Mouse (Mus musculus) hindbrain, embryonic 14.5 days (tissue): ENCODE results near the gene Dmpk. TPM values are rescaled to one million over a fixed set of nuclear protein-coding genes. Genes with fewer than 3 reads are reported as not detected.

Experiments
- ATAC-seq: fragments of 200-750 bp; cut with Nextera tagmentation; 2 replicates; pipeline ENCODE4 v1.8.0; 2017; ENCODE audit warnings: moderate number of reproducible peaks, mild to moderate bottlenecking, moderate TSS enrichment, moderate library complexity; ENCODE audit not compliant: low FRiP score
- DNase-seq: peaks from one replicate; pipeline ENCODE4 v3.0.0-alpha.2; 2015; ENCODE audit warnings: low spot score
- H3K27ac ChIP-seq: fragments of 300-500 bp; sonication (generic); 2 replicates; pipeline ENCODE4 v1.5.1; 2014; ENCODE audit warnings: mild to moderate bottlenecking, moderate library complexity
- H3K27me3 ChIP-seq: fragments of 300-500 bp; sonication (generic); 2 replicates; pipeline ENCODE4 v1.6.1; 2014; ENCODE audit warnings: mild to moderate bottlenecking, low read length, mixed read lengths; ENCODE audit not compliant: control insufficient read depth, insufficient read depth
- H3K36me3 ChIP-seq: fragments of 300-500 bp; sonication (generic); replicated peaks from 2 replicates; pipeline ENCODE4 v1.6.1; 2014; ENCODE audit not compliant: control insufficient read depth, insufficient read depth
- H3K4me1 ChIP-seq: fragments of 300-500 bp; sonication (generic); replicated peaks from 2 replicates; pipeline ENCODE4 v1.6.1; 2014; ENCODE audit warnings: antibody characterized with exemption, low read length, mixed read lengths; ENCODE audit not compliant: control insufficient read depth, insufficient read depth
- H3K4me2 ChIP-seq: fragments of 300-500 bp; sonication (generic); replicated peaks from 2 replicates; pipeline ENCODE4 v1.6.1; 2014; ENCODE audit warnings: mild to moderate bottlenecking, moderate library complexity
- H3K4me3 ChIP-seq: fragments of 300-500 bp; sonication (generic); replicated peaks from 2 replicates; pipeline ENCODE4 v1.5.1; 2014; ENCODE audit warnings: mild to moderate bottlenecking, low read length
- H3K9ac ChIP-seq: fragments of 300-500 bp; sonication (generic); 2 replicates; pipeline ENCODE4 v1.6.1; 2014
- H3K9me3 ChIP-seq: fragments of 300-500 bp; sonication (generic); 2 replicates; pipeline ENCODE4 v1.6.1; 2016; ENCODE audit warnings: low read length; ENCODE audit not compliant: control insufficient read depth
- WGBS: fragments of 180-500 bp; shearing (Covaris S2); extraction: QIAGEN DNeasy Blood & Tissue Kit; methylation state at CpG from one replicate; pipeline ENCODE4 v1.1.7; 2014; 5-methylcytosine and 5-hydroxymethylcytosine counted together
- polyA plus RNA-seq: library from polyadenylated mRNA; unstranded; fragments of >200 nt; fragmentation: Nextera tagmentation; extraction: Ambion mirVana; gene quantifications from 2 replicates; pipeline ENCODE4 v1.2.1, GENCODE M21; 2014

Gene Dmpk
- polyA plus RNA-seq: 8.2 and 8.9 TPM in 2 replicates

DNA sequence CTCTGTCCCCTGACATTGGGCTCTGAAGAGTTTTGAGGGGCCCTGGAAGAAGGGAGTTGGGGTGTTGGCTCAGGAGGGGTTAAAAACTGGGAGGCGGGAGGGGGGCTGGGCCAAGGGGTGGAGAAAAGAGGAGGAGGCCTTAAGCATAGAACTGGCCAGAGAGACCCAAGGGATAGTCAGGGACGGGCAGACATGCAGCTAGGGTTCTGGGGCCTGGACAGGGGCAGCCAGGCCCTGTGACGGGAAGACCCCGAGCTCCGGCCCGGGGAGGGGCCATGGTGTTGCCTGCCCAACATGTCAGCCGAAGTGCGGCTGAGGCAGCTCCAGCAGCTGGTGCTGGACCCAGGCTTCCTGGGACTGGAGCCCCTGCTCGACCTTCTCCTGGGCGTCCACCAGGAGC, at the start of gene Dmpk:
Gene Dmpk (plus strand): TSS at position 149 of the 400 bp plus-strand sequence.
- H3K4me3 ChIP-seq: no peak within 1 kb of the TSS

DNA sequence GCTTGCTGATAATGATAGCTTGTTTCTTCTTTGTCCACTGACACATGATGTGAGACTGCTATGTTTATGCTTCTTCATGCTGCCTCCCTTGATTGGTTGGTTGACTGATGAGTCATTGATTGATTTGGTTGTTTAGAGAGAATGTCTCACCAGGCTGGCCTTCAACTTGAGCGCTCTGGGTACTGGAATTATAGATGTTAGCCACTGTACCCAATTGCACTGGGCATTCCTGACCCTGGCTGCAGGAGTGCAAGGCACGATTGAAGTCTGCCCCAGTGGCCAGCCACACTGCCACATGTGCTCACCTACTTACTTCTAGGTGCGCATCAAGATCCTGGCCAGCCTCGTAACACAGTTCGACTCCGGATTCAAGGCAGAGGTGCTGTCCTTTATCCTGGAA, 39.0 kb upstream of the Dmpk start:
- 96% methylated on average over 6 of the region's 6 CpGs for WGBS
- Histone ChIP-seq H3K27me3 (no peaks in the 10 kb centered on the region), H3K36me3 (peaks cover 99% of the 10 kb centered on the region), H3K4me3 (no peak overlapping the region), H3K27ac (no peak overlapping the region), H3K9ac (no peak overlapping the region), H3K4me2 (no peak overlapping the region), H3K9me3 (no peaks in the 10 kb centered on the region), H3K4me1 (no peaks in the 10 kb centered on the region)
- ATAC-seq: no peak
- no peak for DNase-seq

More for the DNA sequence above, at the start of gene Dmpk:
- no peaks in the 10 kb centered on the region for H3K9me3 ChIP-seq
- H3K9ac ChIP-seq: no peak within 1 kb of the TSS
- no peaks in the 10 kb centered on the region; the same call in 1 of the 2 replicates for H3K27me3 ChIP-seq
- 49% methylated on average over 9 of the region's 10 CpGs for WGBS
- H3K36me3 ChIP-seq: peaks cover 70% of the 10 kb centered on the region
- ATAC-seq (no peak), DNase-seq (no peak)
- H3K4me2 ChIP-seq: no peak within 1 kb of the TSS
- H3K27ac ChIP-seq: no peak within 1 kb of the TSS
- H3K4me1 ChIP-seq: no peaks in the 10 kb centered on the region

DNA sequence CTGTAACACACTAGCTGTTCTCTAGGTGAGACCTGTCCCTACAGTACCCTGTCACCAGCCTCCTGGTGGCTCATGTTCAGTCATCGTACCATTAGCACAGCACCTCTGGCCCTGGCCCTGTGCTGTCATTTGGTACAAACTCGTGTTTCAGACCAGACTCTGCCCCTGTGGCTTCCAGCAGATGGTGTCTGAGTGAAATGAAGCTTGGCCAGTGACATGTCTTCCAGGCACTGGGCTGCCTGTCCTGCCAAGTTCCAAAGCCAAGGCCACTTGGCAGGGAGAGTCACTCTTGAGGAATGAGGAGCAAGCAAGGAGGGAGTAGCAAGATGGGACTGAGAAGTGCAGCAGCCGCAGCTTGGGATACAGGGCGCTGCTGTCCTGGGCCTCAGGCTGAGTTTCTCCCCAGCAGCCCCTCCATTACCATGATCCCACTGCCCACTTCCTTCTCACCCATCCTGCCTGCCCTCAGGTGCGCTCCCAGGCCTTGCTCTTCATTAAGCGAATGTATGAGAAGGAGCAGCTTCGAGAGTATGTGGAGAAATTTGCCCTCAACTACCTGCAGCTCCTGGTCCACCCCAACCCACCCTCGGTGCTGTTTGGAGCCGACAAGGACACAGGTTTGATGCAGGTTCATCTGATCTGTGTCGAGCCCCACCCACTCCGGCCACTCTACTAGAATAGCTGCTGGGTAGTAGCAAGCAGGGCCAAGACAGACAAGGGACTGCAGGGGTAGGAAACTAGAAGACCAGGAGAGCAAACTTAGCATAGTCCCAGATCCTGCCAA, 37.2 kb upstream of the Dmpk start:
- DNase-seq (no peak), ATAC-seq (no peak)
- Histone ChIP-seq H3K9me3 (no peaks in the 10 kb centered on the region), H3K36me3 (peaks cover 99% of the 10 kb centered on the region), H3K4me2 (no peak overlapping the region), H3K4me1 (no peaks in the 10 kb centered on the region), H3K9ac (no peak overlapping the region), H3K27ac (no peak overlapping the region), H3K4me3 (no peak overlapping the region), H3K27me3 (no peaks in the 10 kb centered on the region)
- WGBS: 92% methylated on average over 11 of the region's 11 CpGs

DNA sequence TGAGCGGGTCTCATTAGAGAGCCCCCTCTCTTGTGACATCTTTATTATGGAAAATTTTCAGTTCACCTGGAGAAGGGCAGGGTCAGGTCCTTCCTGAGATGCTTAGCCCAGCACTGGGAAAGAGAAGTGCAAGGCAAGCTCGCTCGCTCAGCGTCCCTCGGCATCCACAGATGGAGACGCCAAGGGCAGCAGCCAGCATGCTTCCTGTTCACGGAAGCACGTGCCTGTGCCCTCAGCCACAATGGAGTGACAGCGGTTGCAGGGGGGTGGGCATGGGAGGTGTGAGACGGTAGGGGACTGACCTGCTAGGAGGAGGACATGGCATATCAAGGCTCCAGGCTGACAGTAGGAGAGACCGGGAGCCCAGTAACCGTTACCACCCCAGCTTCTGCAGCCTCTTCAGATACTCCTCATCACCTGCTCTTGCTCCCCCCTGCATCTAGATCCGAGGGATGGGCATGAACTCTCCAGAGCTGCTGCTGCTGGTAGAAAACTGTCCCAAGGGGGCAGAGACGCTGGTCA, 35.6 kb upstream of the Dmpk start:
- ATAC-seq: no peak

DNA sequence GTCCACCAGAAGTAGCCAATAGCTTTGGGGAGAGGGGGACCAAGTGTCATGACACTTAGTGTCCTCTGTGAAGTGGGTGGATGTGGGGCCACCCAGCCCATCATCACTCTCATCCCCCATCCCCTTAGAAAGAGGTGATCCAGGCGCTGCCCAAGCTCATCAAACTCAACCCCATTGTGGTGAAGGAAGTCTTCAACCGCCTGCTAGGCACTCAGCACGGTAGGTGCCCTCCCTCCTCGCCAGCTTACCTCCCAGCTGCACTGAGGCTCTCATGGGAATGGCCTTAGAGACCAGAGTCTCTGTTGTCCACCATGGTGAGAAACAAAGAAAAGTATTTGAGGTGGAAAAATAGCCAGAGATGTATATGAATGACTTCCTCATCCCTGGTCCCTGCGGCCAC, 34.4 kb upstream of the Dmpk start:
- Histone ChIP-seq H3K36me3 (peaks cover 85% of the 10 kb centered on the region), H3K4me2 (no peak overlapping the region), H3K9ac (no peak overlapping the region), H3K9me3 (no peaks in the 10 kb centered on the region), H3K4me3 (no peak overlapping the region), H3K27ac (no peak overlapping the region), H3K4me1 (no peaks in the 10 kb centered on the region), H3K27me3 (no peaks in the 10 kb centered on the region)
- DNase-seq (no peak), ATAC-seq (no peak)
- WGBS: 93% methylated on average over 5 of the region's 5 CpGs

More for the DNA sequence above, 35.6 kb upstream of the Dmpk start:
- Histone ChIP-seq H3K9ac (no peak overlapping the region), H3K4me3 (no peak overlapping the region), H3K9me3 (no peaks in the 10 kb centered on the region), H3K27ac (no peak overlapping the region), H3K36me3 (peaks cover 96% of the 10 kb centered on the region), H3K27me3 (no peaks in the 10 kb centered on the region), H3K4me2 (no peak overlapping the region), H3K4me1 (no peaks in the 10 kb centered on the region)
- 89% methylated on average over 14 of the region's 14 CpGs for WGBS
- DNase-seq: no peak

DNA sequence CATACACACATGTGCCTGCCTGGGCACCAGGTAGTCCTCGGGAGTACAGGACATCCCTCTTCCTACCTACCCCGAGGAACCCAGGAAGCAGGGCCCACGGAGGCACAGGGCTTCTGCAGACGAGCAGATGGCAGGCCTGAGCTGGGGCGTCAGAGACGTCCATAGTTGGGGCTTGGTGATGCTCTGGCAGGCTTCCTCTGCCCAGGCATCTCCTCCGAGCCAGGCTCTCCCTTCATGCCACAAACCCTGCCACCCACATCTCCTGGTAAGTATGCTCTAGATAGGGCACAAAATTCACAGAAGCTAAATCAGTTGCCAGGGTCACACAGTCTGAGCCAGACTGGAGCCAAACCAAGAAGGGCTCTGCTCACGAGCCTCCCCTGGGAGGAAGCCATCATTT, 33.5 kb upstream of the Dmpk start:
- no peaks in the 10 kb centered on the region for H3K4me1 ChIP-seq
- no peak overlapping the region for H3K9ac ChIP-seq
- H3K9me3 ChIP-seq: no peaks in the 10 kb centered on the region
- peaks cover 76% of the 10 kb centered on the region for H3K36me3 ChIP-seq
- H3K27me3 ChIP-seq: no peaks in the 10 kb centered on the region
- no peak overlapping the region for H3K4me3 ChIP-seq
- ATAC-seq (no peak), DNase-seq (no peak)
- WGBS: 91% methylated on average over 8 of the region's 8 CpGs
- H3K4me2 ChIP-seq: no peak overlapping the region
- no peak overlapping the region for H3K27ac ChIP-seq

DNA sequence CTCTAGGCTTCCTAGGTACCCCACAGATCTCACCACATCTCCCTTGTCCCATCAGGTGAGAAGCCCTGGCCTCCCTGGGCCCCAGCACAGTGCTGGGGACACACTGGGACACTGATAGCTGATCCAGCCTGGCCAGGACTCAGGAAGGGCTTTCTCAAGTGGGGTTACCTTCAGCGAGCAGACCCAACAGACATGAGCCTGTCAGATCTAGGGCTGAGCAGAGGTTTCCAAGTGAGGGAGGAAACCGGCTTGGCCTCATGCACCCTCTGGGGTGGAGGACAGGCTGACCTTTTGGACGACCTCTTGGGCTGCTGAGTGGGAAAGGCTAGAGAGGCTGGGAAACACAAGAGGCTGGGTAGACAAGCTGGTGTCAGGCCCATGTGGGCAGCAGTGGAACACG, 32.5 kb upstream of the Dmpk start:
- DNase-seq: no peak
- H3K9me3 ChIP-seq: no peaks in the 10 kb centered on the region

DNA sequence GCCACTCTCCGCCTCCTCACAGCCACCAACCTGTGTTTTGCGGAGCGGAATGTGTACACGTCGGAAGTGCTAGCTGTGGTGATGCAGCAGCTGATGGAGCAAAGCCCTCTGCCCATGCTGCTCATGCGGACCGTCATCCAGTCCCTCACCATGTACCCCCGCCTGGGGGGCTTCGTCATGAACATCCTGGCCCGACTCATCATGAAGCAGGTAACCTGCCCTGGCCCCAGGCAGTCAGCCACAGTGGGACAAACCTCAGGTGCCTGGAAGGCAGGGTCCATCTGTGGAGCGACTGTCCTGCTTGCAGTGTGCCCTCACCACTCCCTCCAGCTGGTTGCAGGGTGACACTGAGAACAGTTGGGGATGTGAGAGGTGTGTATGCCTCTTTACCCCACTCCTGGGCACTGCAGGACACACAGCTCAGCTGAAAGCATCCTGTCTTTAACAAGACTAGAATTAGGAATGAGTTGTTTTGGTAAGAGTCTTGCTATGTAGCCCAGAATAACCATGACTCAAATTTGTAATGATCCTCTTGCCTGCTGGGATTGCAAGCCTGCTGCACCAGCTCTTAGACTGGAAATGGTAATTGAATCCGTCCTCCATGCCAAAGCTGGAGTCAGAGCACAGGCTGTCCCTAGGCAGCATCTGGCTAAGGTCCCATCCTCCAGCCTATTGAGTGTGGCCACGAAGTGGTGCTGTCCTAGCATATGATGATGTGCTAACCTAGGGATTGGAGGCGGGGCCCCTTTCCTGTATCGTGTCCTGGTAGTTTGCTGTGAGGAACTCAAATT, 31.1 kb upstream of the Dmpk start:
- H3K36me3 ChIP-seq: peaks cover 52% of the 10 kb centered on the region
- WGBS: 92% methylated on average over 15 of the region's 15 CpGs

More for the DNA sequence above, 32.5 kb upstream of the Dmpk start:
- ATAC-seq: no peak
- no peak overlapping the region for H3K4me2 ChIP-seq
- WGBS: 75% methylated on average over 4 of the region's 4 CpGs
- H3K36me3 ChIP-seq: peaks cover 66% of the 10 kb centered on the region
- H3K4me3 ChIP-seq: no peak overlapping the region
- H3K27me3 ChIP-seq: no peaks in the 10 kb centered on the region
- H3K4me1 ChIP-seq: no peaks in the 10 kb centered on the region
- no peak overlapping the region for H3K27ac ChIP-seq
- no peak overlapping the region for H3K9ac ChIP-seq

DNA sequence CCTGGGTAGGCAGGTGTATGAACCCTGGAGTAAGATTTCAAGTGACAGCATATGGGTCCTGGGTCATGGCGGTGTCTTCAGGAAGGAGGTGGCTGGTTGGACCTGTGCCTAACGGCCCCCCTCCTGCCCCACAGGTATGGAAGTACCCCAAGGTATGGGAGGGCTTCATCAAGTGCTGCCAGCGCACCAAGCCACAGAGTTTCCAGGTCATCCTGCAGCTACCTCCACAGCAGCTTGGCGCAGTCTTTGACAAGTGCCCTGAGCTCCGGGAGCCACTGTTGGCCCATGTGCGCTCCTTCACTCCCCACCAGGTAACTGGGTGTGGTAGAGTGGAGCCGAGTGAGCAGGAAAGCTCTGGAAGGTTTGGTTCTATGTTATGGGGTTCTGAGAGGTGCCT, 30.5 kb upstream of the Dmpk start:
- Histone ChIP-seq H3K9ac (no peak overlapping the region), H3K9me3 (no peaks in the 10 kb centered on the region), H3K4me3 (no peak overlapping the region), H3K27ac (no peak overlapping the region), H3K4me1 (no peaks in the 10 kb centered on the region), H3K36me3 (peaks cover 46% of the 10 kb centered on the region), H3K27me3 (no peaks in the 10 kb centered on the region), H3K4me2 (no peak overlapping the region)
- ATAC-seq (no peak), DNase-seq (no peak)
- WGBS: 91% methylated on average over 7 of the region's 7 CpGs

More for the DNA sequence above, 31.1 kb upstream of the Dmpk start:
- Histone ChIP-seq H3K4me2 (no peak overlapping the region), H3K4me3 (no peak overlapping the region), H3K4me1 (no peaks in the 10 kb centered on the region), H3K27ac (no peak overlapping the region), H3K9me3 (no peaks in the 10 kb centered on the region), H3K9ac (no peak overlapping the region), H3K27me3 (no peaks in the 10 kb centered on the region)
- no peak for DNase-seq
- ATAC-seq: no peak
